Mouse (Mus musculus): ENCODE data around the gene Pi4k2a. TPM values are rescaled to one million over a fixed set of nuclear protein-coding genes. Genes with fewer than 3 reads are reported as not detected.

The Pi4k2a gene
- polyA plus RNA-seq, 1 experiment from 2014 or later: 23.6 TPM

DNA sequence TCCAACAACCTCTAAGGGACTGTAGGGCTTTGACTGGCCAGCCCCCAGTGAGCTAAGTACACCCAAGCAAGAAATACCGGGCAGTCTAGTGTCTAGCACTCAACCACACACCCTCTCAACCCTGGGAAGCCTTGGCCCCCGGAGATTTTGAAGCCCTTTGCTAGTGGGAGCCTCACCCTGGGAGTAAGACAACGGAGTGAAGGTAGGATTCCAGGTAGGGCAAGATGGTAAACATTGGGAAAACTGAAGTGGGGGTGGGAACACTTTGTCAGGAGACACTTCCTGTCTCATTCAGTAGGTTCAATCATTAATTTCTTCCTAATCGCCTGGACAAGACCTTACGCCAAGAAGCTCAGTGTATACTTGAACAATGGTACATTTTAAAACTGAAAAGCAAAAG is 36.8 kb downstream of the Pi4k2a start:
- H3K4me1 ChIP-seq (replicated peaks): peaks cover 23% of the 10 kb centered on the region; the same call in 1 of the 2 replicates
- H3K36me3 ChIP-seq: peaks cover 15% of the 10 kb centered on the region
- no peak overlapping the region for H3K27ac ChIP-seq
- H3K27me3 ChIP-seq (replicated peaks): no peaks in the 10 kb centered on the region
- ATAC-seq: no peak
- no peak overlapping the region for H3K9ac ChIP-seq
- 60% methylated on average over 5 of the region's 5 CpGs for WGBS
- H3K4me3 ChIP-seq (replicated peaks): no peak overlapping the region
- no peaks in the 10 kb centered on the region for H3K9me3 ChIP-seq
- peak overlapping the region; percentile 88 for H3K4me2 ChIP-seq (replicated peaks)

GRCm38 (mm10) chr19:42128052-42128740 is 37.9 kb downstream of the Pi4k2a start:
- Histone ChIP-seq H3K4me3 (replicated peaks) (peak overlapping the region; percentile 62), H3K27me3 (replicated peaks) (no peaks in the 10 kb centered on the region), H3K27ac (peak overlapping the region; percentile 91), H3K4me2 (replicated peaks) (peak overlapping the region; percentile 88), H3K9me3 (no peaks in the 10 kb centered on the region), H3K9ac (peak overlapping the region; percentile 74), H3K36me3 (peaks cover 9% of the 10 kb centered on the region), H3K4me1 (replicated peaks) (peaks cover 23% of the 10 kb centered on the region; the same call in 1 of the 2 replicates)
- 5% methylated on average over 23 of the region's 23 CpGs for WGBS
- ATAC-seq: no peak

- peak; percentile 98 for ATAC-seq
- Histone ChIP-seq H3K27ac (peak within 1 kb of the TSS; percentile 91), H3K4me1 (replicated peaks) (peaks cover 23% of the 10 kb centered on the region; the same call in 1 of the 2 replicates), H3K36me3 (peaks cover 4% of the 10 kb centered on the region; the same call in 1 of the 2 replicates), H3K9ac (peak within 1 kb of the TSS; percentile 74), H3K9me3 (no peaks in the 10 kb centered on the region), H3K4me3 (replicated peaks) (peak within 1 kb of the TSS; percentile 62), H3K27me3 (replicated peaks) (no peaks in the 10 kb centered on the region), H3K4me2 (replicated peaks) (peak within 1 kb of the TSS; percentile 88)
- WGBS: under 1% methylated on average over 54 of the region's 54 CpGs
These were observed 38.7 kb downstream of the Pi4k2a start, which contains the start of gene Avpi1 for GRCm38 (mm10) chr19:42128787-42129508. Gene Avpi1 (minus strand): TSS chr19:42129059.

DNA sequence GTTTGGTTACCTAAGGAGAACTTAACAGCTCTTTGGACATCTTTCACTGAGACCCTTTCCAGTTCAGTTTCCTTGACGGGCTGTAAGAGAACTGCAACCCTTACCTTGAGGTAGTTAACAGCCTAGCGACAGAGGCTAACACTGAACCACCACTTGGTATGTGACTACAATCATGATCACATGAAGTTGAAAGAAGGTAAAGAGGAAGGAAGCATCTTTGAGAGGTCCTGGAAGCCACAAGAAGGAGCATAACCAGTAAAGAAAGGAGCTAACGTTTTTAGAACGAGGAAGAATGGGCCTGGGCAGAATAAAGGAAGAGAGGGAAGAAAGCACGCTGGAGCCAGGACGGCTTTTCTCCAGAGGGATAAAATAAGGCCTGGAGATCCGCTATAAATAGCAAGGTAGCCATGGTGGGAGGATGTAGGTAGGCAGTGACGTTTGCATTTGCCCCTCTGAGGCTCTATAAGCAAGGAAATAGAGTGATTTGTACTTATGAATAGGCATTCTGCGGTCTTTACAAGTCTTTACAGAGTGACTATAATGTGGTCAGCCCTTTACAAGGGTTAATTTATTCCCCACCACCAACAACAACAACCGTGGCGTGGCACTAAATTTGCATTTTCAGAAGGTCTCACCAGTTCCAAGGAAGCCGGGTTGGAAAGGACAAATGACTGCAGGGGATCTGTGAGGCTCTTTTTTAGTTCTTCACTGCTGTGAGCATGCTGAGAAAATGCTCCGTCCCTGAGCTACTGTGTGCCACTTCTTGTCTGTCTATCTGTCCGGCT is 39.4 kb downstream of the Pi4k2a start:
- peaks cover 23% of the 10 kb centered on the region; the same call in 1 of the 2 replicates for H3K4me1 ChIP-seq (replicated peaks)
- peak overlapping the region; percentile 62 for H3K4me3 ChIP-seq (replicated peaks)
- H3K9ac ChIP-seq: peak overlapping the region; percentile 74; the same call in 1 of the 2 replicates
- peak; percentile 13 for ATAC-seq
- no peaks in the 10 kb centered on the region for H3K27me3 ChIP-seq (replicated peaks)
- peaks cover 2% of the 10 kb centered on the region; the same call in 1 of the 2 replicates for H3K36me3 ChIP-seq
- H3K4me2 ChIP-seq (replicated peaks): peak overlapping the region; percentile 88
- peak overlapping the region; percentile 72 for H3K27ac ChIP-seq
- 44% methylated on average over 14 of the region's 14 CpGs for WGBS
- H3K9me3 ChIP-seq: no peaks in the 10 kb centered on the region

DNA sequence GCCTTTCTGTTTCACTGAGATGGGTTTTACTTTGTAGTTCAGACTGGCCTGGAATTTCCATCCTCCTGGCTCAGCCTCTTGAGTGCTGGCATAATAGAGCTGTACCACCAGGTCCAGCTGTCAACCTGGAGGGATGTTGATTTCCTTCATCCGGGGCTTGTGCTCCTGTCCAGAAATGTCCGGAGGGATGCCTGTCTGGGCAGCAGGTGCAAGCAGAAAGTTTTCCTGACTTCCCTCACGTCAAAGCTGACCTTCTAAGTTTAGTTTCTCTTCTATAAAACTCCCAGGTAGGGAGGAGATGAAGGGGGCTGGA is 40.0 kb downstream of the Pi4k2a start:
- peaks cover 23% of the 10 kb centered on the region; the same call in 1 of the 2 replicates for H3K4me1 ChIP-seq (replicated peaks)
- no peak overlapping the region for H3K27ac ChIP-seq
- no peaks in the 10 kb centered on the region for H3K36me3 ChIP-seq
- ATAC-seq: no peak
- H3K4me2 ChIP-seq (replicated peaks): no peak overlapping the region
- 64% methylated on average over 3 of the region's 3 CpGs for WGBS
- no peak overlapping the region for H3K9ac ChIP-seq
- H3K27me3 ChIP-seq (replicated peaks): no peaks in the 10 kb centered on the region
- H3K9me3 ChIP-seq: no peaks in the 10 kb centered on the region
- no peak overlapping the region for H3K4me3 ChIP-seq (replicated peaks)

DNA sequence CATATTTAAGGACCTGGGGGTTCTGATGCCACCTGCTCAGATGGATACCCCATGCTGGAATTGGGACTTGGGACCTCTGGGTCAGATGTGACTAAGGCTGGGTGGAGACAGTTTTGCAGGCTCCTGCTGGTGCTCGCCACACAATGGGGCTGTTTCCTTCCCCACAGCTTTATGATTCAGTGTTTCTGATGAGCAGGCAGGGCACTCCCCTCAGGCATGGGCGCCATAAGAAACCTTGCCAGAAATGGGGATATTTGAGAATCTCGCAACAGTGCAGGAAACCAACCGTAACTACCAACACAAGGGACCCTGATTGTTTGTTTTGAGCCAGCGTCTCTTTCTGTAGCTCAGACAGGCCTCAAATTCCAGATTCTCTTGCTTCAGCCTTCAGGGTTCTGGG is 40.8 kb downstream of the Pi4k2a start:
- Histone ChIP-seq H3K27me3 (replicated peaks) (no peaks in the 10 kb centered on the region), H3K9ac (no peak overlapping the region), H3K4me3 (replicated peaks) (no peak overlapping the region), H3K36me3 (no peaks in the 10 kb centered on the region), H3K4me2 (replicated peaks) (no peak overlapping the region), H3K9me3 (no peaks in the 10 kb centered on the region), H3K27ac (no peak overlapping the region), H3K4me1 (replicated peaks) (peaks cover 23% of the 10 kb centered on the region; the same call in 1 of the 2 replicates)
- no peak for ATAC-seq
- WGBS: 77% methylated on average over 5 of the region's 5 CpGs

- H3K9me3 ChIP-seq: no peaks in the 10 kb centered on the region
- no peak overlapping the region for H3K27ac ChIP-seq
- H3K4me3 ChIP-seq (replicated peaks): no peak overlapping the region
- no peak overlapping the region for H3K9ac ChIP-seq
- peaks cover 5% of the 10 kb centered on the region; the same call in 1 of the 2 replicates for H3K4me1 ChIP-seq (replicated peaks)
- no peak for ATAC-seq
- H3K27me3 ChIP-seq (replicated peaks): no peaks in the 10 kb centered on the region
- H3K36me3 ChIP-seq: no peaks in the 10 kb centered on the region
- H3K4me2 ChIP-seq (replicated peaks): no peak overlapping the region
These were observed 44.8 kb downstream of the Pi4k2a start for GRCm38 (mm10) chr19:42135070-42135469.

DNA sequence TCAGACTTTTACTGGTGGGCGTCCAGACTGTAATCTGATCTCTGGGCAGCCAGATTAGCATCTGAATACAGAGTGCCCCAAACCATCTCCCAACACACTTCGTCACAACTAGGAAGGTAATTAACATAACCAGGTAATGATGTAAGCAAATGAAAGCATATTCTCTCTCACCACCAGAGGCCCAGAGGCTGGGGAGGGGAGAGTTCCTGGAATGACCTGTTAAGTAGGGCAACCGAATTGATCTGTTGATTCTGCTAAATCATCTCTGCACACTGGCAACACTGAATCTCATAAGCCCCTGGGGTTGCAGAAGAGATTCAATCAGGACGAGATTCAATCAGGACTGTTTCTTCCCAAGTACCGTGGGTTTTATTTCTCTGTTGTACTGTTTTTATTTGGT is 45.9 kb downstream of the Pi4k2a start:
- 39% methylated on average over 5 of the region's 5 CpGs for WGBS
- Histone ChIP-seq H3K27ac (no peak overlapping the region), H3K9ac (no peak overlapping the region), H3K36me3 (no peaks in the 10 kb centered on the region), H3K27me3 (replicated peaks) (no peaks in the 10 kb centered on the region), H3K9me3 (no peaks in the 10 kb centered on the region), H3K4me2 (replicated peaks) (no peak overlapping the region), H3K4me1 (replicated peaks) (no peaks in the 10 kb centered on the region), H3K4me3 (replicated peaks) (no peak overlapping the region)
- no peak for ATAC-seq

DNA sequence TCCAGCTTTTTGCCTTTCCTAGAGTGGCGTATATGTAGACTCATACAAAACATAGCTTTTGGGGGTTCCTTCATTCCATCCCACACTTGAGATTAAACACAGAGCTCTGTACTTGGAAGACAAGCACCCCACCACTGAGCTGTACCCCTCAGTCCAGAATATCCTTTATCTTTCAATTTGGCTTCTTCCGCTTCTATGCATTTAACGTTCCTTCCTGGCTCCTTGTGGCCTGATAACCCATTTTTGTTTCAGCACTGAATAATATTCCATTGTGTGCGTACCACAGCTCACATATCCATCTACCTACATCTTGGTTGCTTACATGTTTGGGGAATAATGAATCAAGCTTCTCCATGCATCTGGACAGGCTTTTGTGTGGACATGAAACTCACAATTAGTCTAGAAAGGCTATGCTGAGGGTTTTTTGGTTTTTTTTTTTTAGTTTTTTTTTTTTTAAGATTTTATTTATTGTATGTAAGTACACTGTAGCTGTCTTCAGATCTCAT is 47.0 kb downstream of the Pi4k2a start:
- H3K4me3 ChIP-seq (replicated peaks): no peak overlapping the region
- H3K9me3 ChIP-seq: no peaks in the 10 kb centered on the region
- H3K36me3 ChIP-seq: no peaks in the 10 kb centered on the region
- H3K27me3 ChIP-seq (replicated peaks): no peaks in the 10 kb centered on the region
- ATAC-seq: no peak
- WGBS: 89% methylated on average over 4 of the region's 4 CpGs
- no peaks in the 10 kb centered on the region for H3K4me1 ChIP-seq (replicated peaks)
- no peak overlapping the region for H3K4me2 ChIP-seq (replicated peaks)
- H3K27ac ChIP-seq: no peak overlapping the region
- H3K9ac ChIP-seq: no peak overlapping the region

DNA sequence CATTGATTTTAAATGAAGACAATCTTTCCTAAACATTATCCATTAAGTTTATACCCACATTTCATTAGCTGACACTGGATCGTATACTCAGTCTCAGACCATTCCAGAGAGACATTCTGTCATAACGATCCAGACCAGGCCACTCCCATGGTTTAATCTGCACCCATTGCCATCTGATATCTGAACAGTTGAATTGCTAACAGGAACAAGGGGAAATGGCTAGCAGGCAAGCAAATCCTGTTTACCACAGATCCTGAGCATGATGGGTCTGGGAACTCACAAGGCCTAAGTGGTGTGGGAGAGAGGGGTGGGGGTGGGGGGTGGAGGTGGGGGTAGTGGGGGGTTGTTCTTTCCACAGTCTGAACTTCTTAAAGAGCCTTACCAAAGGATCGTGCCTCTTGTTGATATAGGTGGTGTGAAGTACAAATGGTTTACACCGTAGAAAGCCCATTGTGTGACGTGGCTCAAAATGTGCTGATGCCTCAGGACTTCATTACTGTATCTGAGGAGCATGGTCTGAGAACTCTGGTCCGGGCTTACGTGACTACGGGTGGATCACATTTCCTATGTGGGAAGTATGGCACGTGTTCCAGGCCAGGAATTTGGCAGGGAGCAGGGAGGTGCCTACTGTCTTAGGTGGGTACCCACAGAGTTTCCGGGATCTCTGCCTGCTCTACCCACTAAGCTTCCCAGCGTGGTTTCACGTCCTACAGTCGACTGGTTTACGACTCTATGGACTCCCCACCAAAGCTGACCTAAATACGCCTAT is 48.4 kb downstream of the Pi4k2a start:
- ATAC-seq: no peak
- H3K9me3 ChIP-seq: no peaks in the 10 kb centered on the region
- no peaks in the 10 kb centered on the region for H3K27me3 ChIP-seq (replicated peaks)
- no peak overlapping the region for H3K27ac ChIP-seq
- no peak overlapping the region for H3K4me2 ChIP-seq (replicated peaks)
- no peaks in the 10 kb centered on the region for H3K36me3 ChIP-seq
- H3K9ac ChIP-seq: no peak overlapping the region
- H3K4me3 ChIP-seq (replicated peaks): no peak overlapping the region
- H3K4me1 ChIP-seq (replicated peaks): no peaks in the 10 kb centered on the region
- 82% methylated on average over 15 of the region's 15 CpGs for WGBS

DNA sequence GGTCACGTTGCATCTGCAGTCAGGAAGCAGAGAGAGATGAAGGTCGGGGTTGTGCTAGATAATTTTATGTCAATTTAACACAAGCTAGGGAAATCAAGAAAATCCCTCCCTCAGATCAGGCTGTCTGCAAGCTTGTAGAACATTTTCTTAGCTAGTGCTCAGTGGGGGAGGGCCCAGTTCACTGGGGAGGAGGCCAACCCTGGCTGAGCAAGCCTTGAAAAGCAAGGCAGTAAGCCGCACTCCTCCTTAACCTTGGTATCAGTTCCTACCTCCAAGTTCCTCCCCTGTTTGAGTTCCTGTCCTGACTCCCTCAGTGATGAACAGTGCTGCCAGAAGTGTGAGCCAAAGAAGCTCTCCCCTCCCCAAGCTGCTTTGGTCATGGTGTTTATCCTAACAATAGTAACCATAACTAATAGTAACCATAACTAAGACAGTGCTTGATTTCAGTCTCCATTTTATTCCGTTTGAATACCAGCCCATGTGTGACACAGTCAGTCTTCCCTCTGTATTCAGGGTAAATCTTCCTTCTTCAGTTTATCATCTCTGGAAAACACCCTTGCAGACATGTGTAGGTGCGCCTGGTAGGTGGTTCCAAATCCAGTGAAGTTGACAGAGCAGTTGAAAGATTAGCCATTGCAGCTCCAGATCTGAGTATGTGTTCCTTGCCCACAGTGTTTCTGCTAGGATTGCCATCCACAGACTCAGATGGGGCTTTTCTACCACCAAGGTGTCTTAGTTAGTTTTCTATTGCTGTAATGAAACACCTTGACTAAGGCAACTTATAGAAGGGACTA is 49.7 kb downstream of the Pi4k2a start:
- no peak for ATAC-seq
- Histone ChIP-seq H3K27me3 (replicated peaks) (no peaks in the 10 kb centered on the region), H3K4me2 (replicated peaks) (no peak overlapping the region), H3K27ac (no peak overlapping the region), H3K9me3 (no peaks in the 10 kb centered on the region), H3K36me3 (no peaks in the 10 kb centered on the region), H3K4me3 (replicated peaks) (no peak overlapping the region), H3K9ac (no peak overlapping the region), H3K4me1 (replicated peaks) (no peaks in the 10 kb centered on the region)
- 74% methylated on average over 5 of the region's 5 CpGs for WGBS
